Mouse (Mus musculus): ENCODE measurements around the gene Sycp2.

- TF ChIP-seq CTCF (IDR thresholded peaks at IDR 0.05; ENCODE audit: borderline replicate concordance, extremely low read depth, insufficient read depth, insufficient read length): no peak
- TF ChIP-seq POLR2A (IDR thresholded peaks at IDR 0.05; ENCODE audit: borderline replicate concordance, extremely low read depth, insufficient read depth, insufficient read length, poor library complexity, severe bottlenecking): no peak
Measured at GRCm38 (mm10) chr2:178303453-178304187, 103.9 kb downstream of the Sycp2 start.

Data from brain, embryonic 14.5 days (tissue).